11 mouse cellular contexts compared by ENCODE assay signal in genomic region chr8:46934254-46934653, GRCm38 (mm10). TPM values are rescaled to one million over a fixed set of nuclear protein-coding genes. Genes with fewer than 3 reads are reported as not detected.
DNase-seq lines count a peak whose midpoint lies in the region; ATAC-seq and TF ChIP-seq lines count a peak whose summit lies in the region.
"Had no signal": no experiment of that assay in that cellular context is flagged by ENCODE, and none has a peak within 500 bp of the region (broad histone marks: within the 10 kb centered on the region; RNA-seq: fewer than 3 reads in every experiment).

No protein-coding gene starts in this region.

- no peaks in the 10 kb centered on the region for H3K9me3 ChIP-seq in heart, postnatal 0 days (replicated peaks; ENCODE audit: control insufficient read depth, low read length)
- H3K9me3 ChIP-seq in stomach, embryonic 16.5 days (replicated peaks; ENCODE audit: control insufficient read depth, low read length): no peaks in the 10 kb centered on the region
- H3K9me3 ChIP-seq: embryonic facial prominence, embryonic 15.5 days had no signal

- H3K27ac ChIP-seq in heart, postnatal 0 days (ENCODE audit: low read depth): 0 out of 2 replicates have a peak overlapping the region, but pooled peaks have one; percentile 4
- peak overlapping the region; percentile 50; the same call in 1 of the 2 replicates for H3K27ac ChIP-seq in stomach, embryonic 16.5 days (ENCODE audit: low read length)
- H3K27ac ChIP-seq: embryonic facial prominence, embryonic 15.5 days; kidney, postnatal 0 days had no signal

- TF ChIP-seq EP300 in heart, postnatal 0 days (IDR thresholded peaks at IDR 0.05; ENCODE audit: low read depth): no peak

- H3K36me3 ChIP-seq in heart, postnatal 0 days (replicated peaks; ENCODE audit: control insufficient read depth, insufficient read depth, low read length): no peaks in the 10 kb centered on the region
- no peaks in the 10 kb centered on the region for H3K36me3 ChIP-seq in stomach, embryonic 16.5 days (ENCODE audit: control insufficient read depth, insufficient read depth, low read length)
- H3K36me3 ChIP-seq: embryonic facial prominence, embryonic 15.5 days had no signal

- H3K4me2 ChIP-seq in heart, postnatal 0 days (ENCODE audit: low read depth, low read length): no peak overlapping the region
- 0 out of 2 replicates have a peak overlapping the region, but pooled peaks have one; percentile 16 for H3K4me2 ChIP-seq in stomach, embryonic 16.5 days (ENCODE audit: low read depth, low read length)
- H3K4me2 ChIP-seq: embryonic facial prominence, embryonic 15.5 days had no signal

- intact Hi-C loops in left cerebral cortex, postnatal 36 days (cut with DNase I): loop anchor here (5.0 kb wide), 1 partner anchor 67 kb away; no protein-coding TSS in a partner anchor

- DNase-seq in spleen, postnatal 36 days (ENCODE audit: low spot score in 2 of 2): peak; percentile 69 to 74
- no peak for DNase-seq in spleen, postnatal 14 days (ENCODE audit: low spot score in 2 of 2)
- no peak for DNase-seq in heart, postnatal 0 days (ENCODE audit: low spot score)
- DNase-seq in left cerebral cortex, postnatal 36 days (ENCODE audit: low spot score in 2 of 2): peak; percentile 60 to 62
- no peak for DNase-seq in adrenal gland, postnatal 10 days
- no peak for DNase-seq in testis, postnatal 14 days (ENCODE audit: low spot score)
- no peak for DNase-seq in adrenal gland, postnatal 25 days

- no peaks in the 10 kb centered on the region for H3K27me3 ChIP-seq in heart, postnatal 0 days (ENCODE audit: control insufficient read depth, insufficient read depth, low read length)
- H3K27me3 ChIP-seq in stomach, embryonic 16.5 days (ENCODE audit: control insufficient read depth, insufficient read depth, low read length): no peaks in the 10 kb centered on the region
- H3K27me3 ChIP-seq: embryonic facial prominence, embryonic 15.5 days had no signal

- H3K4me1 ChIP-seq in heart, postnatal 0 days (ENCODE audit: control insufficient read depth, insufficient read depth): no peaks in the 10 kb centered on the region
- peaks cover 6% of the 10 kb centered on the region; the same call in 1 of the 2 replicates for H3K4me1 ChIP-seq in stomach, embryonic 16.5 days (ENCODE audit: control insufficient read depth, insufficient read depth, low read length)
- H3K4me1 ChIP-seq: embryonic facial prominence, embryonic 15.5 days had no signal

- no peak for ATAC-seq in heart, postnatal 0 days (ENCODE audit: insufficient read depth, low read depth)
- no peak for ATAC-seq in stomach, embryonic 16.5 days (ENCODE audit: insufficient read depth, low FRiP score)

- TF ChIP-seq CTCF in heart, postnatal 0 days (IDR thresholded peaks at IDR 0.05; ENCODE audit: low read depth): no peak

- 70% methylated on average over 9 of the region's 9 CpGs for WGBS in heart, postnatal 0 days
- 72% methylated on average over 9 of the region's 9 CpGs for WGBS in stomach, embryonic 16.5 days

- no peak overlapping the region for H3K4me3 ChIP-seq in heart, postnatal 0 days (ENCODE audit: low read depth, low read length)
- H3K4me3 ChIP-seq in stomach, embryonic 16.5 days (replicated peaks; ENCODE audit: low read length): no peak overlapping the region
- H3K4me3 ChIP-seq: embryonic facial prominence, embryonic 15.5 days had no signal

- H3K9ac ChIP-seq in heart, postnatal 0 days (replicated peaks; ENCODE audit: low read depth, low read length): no peak overlapping the region
- no peak overlapping the region for H3K9ac ChIP-seq in stomach, embryonic 16.5 days (ENCODE audit: low read length)
- H3K9ac ChIP-seq: embryonic facial prominence, embryonic 15.5 days had no signal

RNA-seq across cellular contexts. Expression of gene Enpp6, which starts 52.4 kb away (rescaled TPM):
- total RNA-seq in heart, postnatal 0 days (2014; rRNA removed; ENCODE audit: low replicate concordance): 7.7 and 13.0 TPM in 2 replicates
- 5.4 and 5.5 TPM in 2 replicates for polyA plus RNA-seq in heart, postnatal 0 days (2015; fragmentation: Nextera tagmentation; extraction: Ambion mirVana)
- 1 to 10 TPM; 7.3 to 8.6 TPM for total RNA-seq in left cerebral cortex, postnatal 36 days (2021)
- polyA plus RNA-seq in stomach, embryonic 16.5 days (2015; fragmentation: Nextera tagmentation; extraction: Ambion mirVana): 0.15 and 0.23 TPM in 2 replicates
- 1 to 10 TPM; 1.6 to 2.3 TPM for total RNA-seq in adrenal gland, postnatal 10 days (2021)
- 2.6 and 5.8 TPM in 2 replicates for total RNA-seq in adrenal gland, postnatal 25 days (2021)
- polyA plus RNA-seq: midbrain, embryonic 14.5 days had no signal

Comparison
In these comparisons a context has a peak if more than half of its experiments do, and no peak if none do; other contexts are left out.
1. DNase-seq: peak in spleen, postnatal 36 days (2 of 2) and left cerebral cortex, postnatal 36 days (2 of 2); none in spleen, postnatal 14 days (0 of 2), heart, postnatal 0 days (single experiment), adrenal gland, postnatal 10 days (single experiment), testis, postnatal 14 days (single experiment) and adrenal gland, postnatal 25 days (single experiment).